Mouse (Mus musculus) hindbrain, embryonic 11.5 days (tissue): ENCODE measurements around the gene Eci1. TPM values are rescaled to one million over a fixed set of nuclear protein-coding genes. Genes with fewer than 3 reads are reported as not detected.

Experiments used
- polyA plus RNA-seq: library from polyadenylated mRNA; unstranded; fragments of >200 nt; fragmentation: Nextera tagmentation; extraction: Ambion mirVana; gene quantifications from 2 replicates; pipeline ENCODE4 v1.2.1, GENCODE M21; 2014

Gene Eci1
- polyA plus RNA-seq, 1 experiment from 2014 or later, result 63.9 TPM

Other genes with a start within 250 kb of the Eci1 start
- 6.2 and 6.3 TPM in 2 replicates for gene Tbc1d24, start 221.1 kb upstream of the Eci1 start, polyA plus RNA-seq
- gene Ntn3, start 217.1 kb upstream of the Eci1 start, polyA plus RNA-seq, result 4.4 and 5.0 TPM in 2 replicates
- 16.2 and 17.8 TPM in 2 replicates for gene Tedc2, start 205.8 kb upstream of the Eci1 start, polyA plus RNA-seq
- 63.6 and 71.7 TPM in 2 replicates for gene Ccnf, start 175.2 kb upstream of the Eci1 start, polyA plus RNA-seq
- gene Abca17, start 75.6 kb upstream of the Eci1 start, polyA plus RNA-seq, result not detected in 2 replicates
- 11.8 and 14.1 TPM in 2 replicates for gene Abca3, start 74.7 kb upstream of the Eci1 start, polyA plus RNA-seq
- gene Rnps1, start 12.1 kb upstream of the Eci1 start, polyA plus RNA-seq, result 360 and 364 TPM in 2 replicates
- 2.6 and 3.2 TPM in 2 replicates for gene Dnase1l2, start 16.5 kb downstream of the Eci1 start, polyA plus RNA-seq
- 17.5 and 19.9 TPM in 2 replicates for gene E4f1, start 43.7 kb downstream of the Eci1 start, polyA plus RNA-seq
- gene Pgp, start 43.8 kb downstream of the Eci1 start, polyA plus RNA-seq, result 60.1 and 64.6 TPM in 2 replicates
- 0.86 and 1.8 TPM in 2 replicates for gene Bricd5, start 47.2 kb downstream of the Eci1 start, polyA plus RNA-seq
- gene Mlst8, start 52.4 kb downstream of the Eci1 start, polyA plus RNA-seq, result 27.8 and 37.7 TPM in 2 replicates
- 6.4 and 9.2 TPM in 2 replicates for gene Caskin1, start 62.0 kb downstream of the Eci1 start, polyA plus RNA-seq
- gene Traf7, start 101.3 kb downstream of the Eci1 start, polyA plus RNA-seq, result 65.8 and 71.1 TPM in 2 replicates
- gene Rab26, start 107.6 kb downstream of the Eci1 start, polyA plus RNA-seq, result 1.8 and 2.8 TPM in 2 replicates
- 16.0 and 22.2 TPM in 2 replicates for gene Pkd1, start 123.2 kb downstream of the Eci1 start, polyA plus RNA-seq
- 46.5 and 53.6 TPM in 2 replicates for gene Tsc2, start 206.0 kb downstream of the Eci1 start, polyA plus RNA-seq
- gene Nthl1, start 206.0 kb downstream of the Eci1 start, polyA plus RNA-seq, result 12.0 and 16.2 TPM in 2 replicates
- gene Slc9a3r2, start 223.7 kb downstream of the Eci1 start, polyA plus RNA-seq, result 36.0 and 36.3 TPM in 2 replicates
- not detected in 2 replicates for gene Npw, start 231.8 kb downstream of the Eci1 start, polyA plus RNA-seq
- 24.7 and 24.8 TPM in 2 replicates for gene Zfp598, start 243.0 kb downstream of the Eci1 start, polyA plus RNA-seq